Mouse (Mus musculus) neural tube, embryonic 10.5 days (tissue): ENCODE measurements at regions not wholly inside any gene's neighbourhood (a gene's known extent, or its start where the extent isn't known, plus 50 kb on each side); places are given as distances from the start of the nearest gene placed in this dataset.

Experiments
- DNase-seq: peaks from one replicate; pipeline ENCODE4 v3.0.0-alpha.2; 2017; ENCODE audit warnings: low spot score; ENCODE audit errors: extremely low spot score

- DNase-seq = no peak
These were observed 61.1 kb upstream of the Abca1 start for GRCm38 (mm10) chr4:53220809-53221208.

GRCm38 (mm10) chr4:53219351-53219750, 59.7 kb upstream of the Abca1 start:
- no peak for DNase-seq

- no peak for DNase-seq
These were observed 59.1 kb upstream of the Abca1 start for GRCm38 (mm10) chr4:53218752-53219151.

GRCm38 (mm10) chr4:53218291-53218640, 58.6 kb upstream of the Abca1 start:
- no peak for DNase-seq

- peak; percentile 67 for DNase-seq
These were observed 58.1 kb upstream of the Abca1 start for GRCm38 (mm10) chr4:53217608-53218290.

GRCm38 (mm10) chr4:53212541-53212940, 52.8 kb upstream of the Abca1 start:
- no peak for DNase-seq

GRCm38 (mm10) chr4:53210685-53211084, 51.0 kb upstream of the Abca1 start:
- no peak for DNase-seq
